Mouse (Mus musculus) T-cell, adult 2 months (primary cell): ENCODE results near the gene Ipmk.
"Not testable (repeated sequence)": the region's sequence is repeated elsewhere in the genome, so short reads cannot be mapped to it uniquely, and the experiment has no call there.

Experiments used
- DNase-seq: peaks from one replicate; pipeline ENCODE4 v3.0.0; 2022; ENCODE audit warnings: low spot score

Ipmk gene

DNA sequence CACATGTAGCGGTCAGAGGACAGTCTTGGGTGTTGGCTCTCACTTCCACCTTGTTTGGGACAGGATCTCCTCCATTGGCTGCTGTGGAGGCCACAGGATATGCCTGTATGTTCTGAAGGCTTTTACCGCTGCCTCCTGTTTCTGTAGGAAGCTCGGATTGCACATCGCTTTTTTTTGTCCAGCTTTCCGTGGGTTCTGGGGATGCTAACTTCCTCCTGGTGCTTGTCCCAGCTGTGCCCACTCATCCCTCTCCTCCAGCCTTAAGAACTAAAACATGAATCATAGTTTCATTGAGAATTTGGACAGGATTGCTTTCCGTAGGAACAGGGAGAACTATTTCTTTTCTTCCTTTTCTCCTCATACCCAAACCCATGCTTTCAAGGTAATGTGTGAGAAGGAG, 24.3 kb downstream of the Ipmk start:
- DNase-seq = no peak

DNA sequence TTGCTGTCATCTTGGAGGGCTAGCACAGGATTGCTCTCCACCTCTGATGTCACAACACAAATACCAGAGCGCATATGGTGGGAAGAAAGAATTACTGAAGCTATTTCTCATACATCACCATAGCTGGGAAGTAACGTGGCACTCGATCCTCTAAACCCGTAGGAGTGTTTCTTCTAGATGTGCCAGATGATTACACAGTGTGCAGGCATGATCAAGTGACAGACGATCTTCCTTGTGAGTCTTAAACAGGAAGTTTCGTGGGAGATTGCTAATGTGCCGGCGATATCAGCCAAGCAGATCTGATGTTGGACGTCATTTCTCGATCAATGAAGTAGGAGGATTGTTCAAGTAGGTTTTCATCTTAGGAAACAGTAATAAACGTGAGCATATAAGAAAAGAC, 26.1 kb downstream of the Ipmk start:
- DNase-seq = no peak

DNA sequence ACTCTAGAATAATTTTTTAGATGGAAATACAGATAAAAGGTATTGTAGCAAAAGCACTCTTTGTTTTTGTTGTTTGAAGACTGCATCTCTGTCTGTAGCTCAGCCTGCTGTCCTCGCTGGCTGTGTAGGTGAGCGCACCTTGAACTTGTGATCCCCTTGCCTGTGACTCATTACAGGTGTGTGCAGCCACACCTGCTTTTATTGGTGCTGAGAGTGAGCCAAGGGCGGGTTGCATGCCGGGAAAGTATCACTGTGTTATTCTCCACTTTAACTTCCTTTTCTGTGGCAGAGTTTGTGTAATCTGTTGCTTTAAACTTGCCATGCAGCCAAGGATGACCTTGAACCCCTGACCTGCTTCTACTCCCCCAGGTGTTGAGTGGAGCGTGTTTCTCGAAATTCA, 28.5 kb downstream of the Ipmk start:
- DNase-seq = no peak

DNA sequence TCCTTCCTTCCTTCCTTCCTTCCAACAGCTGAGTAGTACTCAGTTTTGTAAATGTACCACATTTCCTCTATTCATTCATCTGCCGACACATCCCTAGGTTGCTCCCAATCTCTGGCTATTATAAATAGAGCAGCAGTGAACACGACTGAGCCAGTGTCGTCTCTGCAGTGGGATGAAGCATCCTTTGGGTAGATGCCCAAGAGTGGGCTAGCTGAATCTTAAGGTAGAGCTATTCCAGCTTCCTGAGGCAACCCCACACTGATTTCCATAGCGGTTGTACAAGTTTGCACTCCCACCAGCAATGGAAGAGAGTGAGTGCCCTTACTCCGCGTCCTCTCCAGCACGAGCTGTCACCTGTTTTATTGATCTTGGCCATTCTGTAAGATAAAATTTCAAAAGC, 32.8 kb downstream of the Ipmk start:
- DNase-seq = no peak

DNA sequence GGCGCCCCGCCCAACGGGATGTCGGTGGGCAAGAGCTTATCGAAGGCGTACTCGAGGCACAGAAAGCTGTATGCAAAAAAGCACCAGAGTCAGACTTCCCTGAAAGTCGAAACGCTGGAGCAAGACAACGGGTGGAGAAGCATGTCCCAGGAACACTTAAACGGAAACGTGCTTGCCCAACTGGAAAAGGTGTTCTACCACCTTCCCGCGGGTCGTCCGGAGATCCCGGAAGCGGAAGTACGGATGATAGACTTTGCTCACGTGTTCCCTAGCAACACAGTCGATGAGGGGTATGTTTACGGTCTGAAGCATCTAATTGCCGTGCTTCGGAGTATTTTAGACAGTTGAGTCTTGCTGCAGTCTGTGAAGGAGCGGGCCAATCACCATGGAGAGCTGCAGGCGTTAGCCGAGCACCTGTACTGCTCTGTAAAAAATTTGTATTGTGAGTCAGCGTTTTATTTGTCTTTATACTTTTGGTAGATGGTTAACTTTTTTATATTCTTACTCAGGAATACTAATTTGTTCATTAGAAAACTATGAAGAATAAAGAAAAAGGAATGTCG, 34.0 kb downstream of the Ipmk start:
- no peak for DNase-seq

DNA sequence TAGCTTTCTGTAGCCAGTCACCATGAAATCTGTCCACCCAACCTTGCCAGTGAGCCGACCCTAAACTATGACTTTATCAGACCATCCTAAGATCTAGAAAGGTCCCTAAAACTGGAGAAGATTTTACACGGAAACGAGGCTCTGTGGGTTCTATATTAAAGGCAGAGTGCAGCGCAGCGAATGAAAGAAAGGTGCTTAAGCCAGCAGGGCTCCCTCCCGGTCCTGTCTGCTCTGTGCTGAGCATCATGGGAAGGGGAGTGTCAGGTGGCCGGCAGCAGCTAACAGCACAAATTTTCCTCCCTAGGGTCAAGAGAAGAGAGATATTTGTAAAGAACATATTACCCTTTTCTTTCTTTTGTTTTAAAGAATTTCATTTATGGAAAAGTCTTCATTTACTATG, 34.5 kb downstream of the Ipmk start:
- DNase-seq = no peak

DNA sequence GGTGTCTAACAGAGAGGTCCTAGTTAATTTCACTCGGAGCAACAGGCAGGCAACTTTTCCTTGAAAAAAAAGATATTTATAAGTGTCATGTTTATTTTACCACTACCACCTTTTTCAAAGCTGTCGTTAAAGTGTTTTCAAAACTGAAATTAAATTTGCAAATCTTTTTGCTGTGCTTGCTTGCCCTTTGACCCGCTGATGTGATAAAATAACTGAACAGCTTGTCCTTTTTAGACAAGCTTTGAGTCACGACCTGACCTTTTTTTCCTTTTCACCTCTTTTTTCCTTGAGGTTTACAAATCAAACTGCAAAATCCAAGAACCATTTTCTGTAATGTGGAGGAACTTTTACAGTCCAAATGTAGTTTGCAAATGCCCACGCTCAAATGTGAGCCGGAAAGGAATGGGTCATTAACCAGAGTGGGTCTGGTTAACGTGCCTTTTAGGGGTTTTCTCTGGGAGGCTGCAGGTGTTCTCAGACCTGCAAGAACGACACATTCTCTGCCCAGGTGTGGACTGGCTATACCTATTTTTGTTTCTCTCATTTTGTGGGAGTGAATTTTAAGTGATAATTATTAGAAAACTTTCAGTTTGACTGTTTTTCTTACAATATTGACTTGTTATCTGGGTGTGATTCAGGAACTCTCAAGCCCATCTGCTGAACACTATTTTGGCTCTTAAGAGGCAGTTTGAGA, 35.4 kb downstream of the Ipmk start:
- DNase-seq = no peak

DNA sequence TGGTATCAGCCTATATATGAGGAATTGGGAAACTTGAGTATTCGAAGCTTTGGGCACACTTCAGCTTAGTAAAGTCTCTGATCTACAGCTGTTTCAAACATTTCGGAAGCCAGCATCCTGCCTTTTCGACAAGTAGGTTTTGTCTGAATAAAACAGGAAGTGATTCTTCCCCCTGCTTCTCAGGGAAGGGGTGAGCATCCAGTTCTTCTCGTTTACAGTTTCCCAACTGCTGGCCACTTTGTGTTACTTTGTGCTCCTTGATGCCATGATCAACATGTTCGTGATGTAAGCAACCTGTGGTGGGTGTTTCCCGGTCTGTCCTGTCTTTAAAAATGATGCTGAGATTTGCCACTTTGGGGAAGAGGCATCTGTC, 36.0 kb downstream of the Ipmk start:
- not testable (repeated sequence) for DNase-seq

DNA sequence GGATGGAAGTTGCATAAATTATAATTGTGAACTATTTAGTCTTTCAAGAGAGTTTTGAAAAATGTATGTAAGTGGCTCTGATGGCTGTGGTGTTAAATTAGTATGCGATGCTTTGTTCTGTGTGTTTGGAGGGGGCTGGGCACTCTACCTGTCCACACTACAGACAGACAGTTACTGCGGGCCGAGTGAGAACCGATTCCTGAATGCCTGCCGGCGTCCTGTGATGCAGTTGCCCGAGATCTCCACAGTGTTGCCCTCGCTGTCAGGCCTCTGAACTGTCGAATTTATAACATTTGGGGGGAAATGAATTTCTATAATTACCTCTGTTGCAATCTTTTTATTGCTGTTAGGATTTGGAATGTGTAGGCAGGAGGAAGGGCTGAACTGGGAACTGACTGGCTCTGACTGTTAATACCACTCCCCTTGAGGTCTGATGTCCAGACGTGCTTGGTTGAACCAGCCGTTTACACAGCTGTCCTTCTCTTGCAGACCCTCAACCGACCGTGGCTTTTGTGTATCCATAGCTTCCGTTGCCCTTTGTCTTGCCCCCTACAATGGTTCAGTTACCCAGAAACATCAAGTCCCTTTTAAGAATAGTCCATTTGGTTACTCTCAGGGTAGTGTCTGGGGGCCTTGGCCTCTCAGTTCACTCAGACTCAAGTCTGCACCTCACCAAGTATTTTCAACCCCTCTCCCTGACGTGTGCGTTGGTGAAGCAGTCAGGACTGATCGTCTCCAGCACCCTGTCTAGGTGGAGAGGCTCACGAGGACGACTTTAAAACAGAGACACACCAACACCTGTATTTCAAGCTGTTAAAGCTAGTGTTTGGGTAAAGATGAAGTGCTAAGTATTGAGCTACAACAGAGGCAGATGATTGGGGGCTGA, 36.8 kb downstream of the Ipmk start:
- no peak for DNase-seq

DNA sequence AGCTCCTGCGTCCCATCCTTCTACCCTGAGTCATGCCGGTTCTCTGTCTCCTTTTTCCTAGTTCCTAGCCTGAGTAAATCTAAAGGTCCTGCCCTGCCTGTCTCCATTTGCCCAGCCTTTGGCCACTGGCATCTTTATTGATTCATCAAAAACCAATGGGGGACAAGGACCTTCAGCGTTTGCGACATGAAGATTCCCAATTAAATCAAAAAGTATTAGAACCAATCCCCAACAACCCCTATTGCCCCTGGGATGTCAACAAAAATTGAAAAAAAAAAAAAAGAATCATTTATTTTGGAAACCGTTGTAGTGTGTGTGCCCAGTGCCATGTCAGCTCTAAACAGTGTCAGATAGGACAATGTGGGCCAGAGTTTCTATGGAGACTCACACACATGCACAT, 41.7 kb downstream of the Ipmk start:
- DNase-seq = no peak

DNA sequence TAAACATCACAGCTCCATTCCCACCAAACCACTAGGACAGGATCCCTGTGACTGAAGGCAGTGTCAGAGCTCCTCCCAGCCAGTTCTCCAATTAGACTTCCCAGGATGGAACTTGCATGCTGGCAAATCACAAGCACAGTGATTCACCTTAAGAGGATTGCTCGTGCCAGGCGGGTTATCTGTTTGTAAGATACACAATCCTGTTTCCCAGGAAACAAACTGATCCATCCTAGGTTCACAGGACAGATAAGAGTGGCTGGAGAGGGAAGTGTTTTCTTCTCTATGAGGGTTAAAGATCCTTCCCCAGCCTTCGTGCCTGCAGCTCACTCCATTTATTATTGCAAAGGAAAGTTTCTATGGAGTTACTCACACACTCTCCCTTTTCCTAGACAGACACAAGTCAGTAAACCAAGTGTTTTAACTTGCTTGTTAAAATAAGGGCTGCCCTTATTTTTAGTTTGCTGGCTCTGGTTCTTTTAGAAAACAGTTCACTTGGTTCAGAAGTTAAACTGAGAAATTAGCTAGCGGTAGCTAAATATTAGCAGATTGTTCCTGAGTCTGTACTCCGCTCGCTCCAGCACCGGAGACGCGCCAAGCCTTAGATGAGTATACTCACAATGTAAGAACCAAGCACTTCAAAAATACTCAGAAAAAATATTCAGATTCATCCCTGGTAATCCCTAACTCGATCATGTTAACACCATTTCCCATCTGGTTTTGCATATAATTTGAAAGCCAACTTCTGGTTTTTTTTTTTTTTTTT, 51.0 kb downstream of the Ipmk start:
- no peak for DNase-seq

DNA sequence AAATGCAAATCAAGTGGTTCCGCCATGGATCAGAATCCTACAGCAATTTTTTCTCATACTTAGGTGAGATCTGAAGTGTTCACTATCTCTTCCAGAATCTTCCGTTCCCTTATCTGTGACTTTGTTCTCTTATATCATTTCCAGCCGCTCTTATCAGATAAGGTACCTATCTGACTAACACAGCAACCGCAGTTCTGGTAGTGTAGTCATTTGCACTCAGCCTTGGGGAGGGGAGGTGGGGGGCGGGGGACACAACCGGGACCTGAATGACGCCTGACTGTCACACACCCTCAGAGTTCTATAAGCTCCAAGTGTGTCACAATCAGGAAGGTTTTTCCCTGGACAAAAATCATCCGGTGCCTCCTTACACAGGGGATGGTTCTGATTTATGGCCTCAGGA, 51.8 kb downstream of the Ipmk start:
- DNase-seq = no peak

DNA sequence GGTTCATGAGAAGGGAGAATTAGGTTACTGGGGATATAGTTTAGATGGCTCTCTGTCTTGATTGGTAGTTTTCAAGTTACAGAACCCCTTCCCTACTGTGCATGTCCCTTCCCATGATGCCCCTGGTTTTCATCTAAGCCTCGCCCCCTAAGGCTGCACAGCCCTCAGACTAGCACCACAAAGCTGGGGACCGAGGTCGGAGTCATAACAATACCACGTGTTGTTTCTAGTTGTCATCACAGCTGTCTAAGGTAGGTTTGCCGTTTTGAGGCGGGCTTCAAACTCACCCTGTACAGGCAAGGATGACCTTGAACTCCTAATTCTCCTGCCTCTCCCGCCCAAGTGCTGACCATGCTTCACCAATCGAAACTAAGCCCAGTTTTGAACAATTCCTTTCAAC, 52.4 kb downstream of the Ipmk start:
- no peak for DNase-seq

DNA sequence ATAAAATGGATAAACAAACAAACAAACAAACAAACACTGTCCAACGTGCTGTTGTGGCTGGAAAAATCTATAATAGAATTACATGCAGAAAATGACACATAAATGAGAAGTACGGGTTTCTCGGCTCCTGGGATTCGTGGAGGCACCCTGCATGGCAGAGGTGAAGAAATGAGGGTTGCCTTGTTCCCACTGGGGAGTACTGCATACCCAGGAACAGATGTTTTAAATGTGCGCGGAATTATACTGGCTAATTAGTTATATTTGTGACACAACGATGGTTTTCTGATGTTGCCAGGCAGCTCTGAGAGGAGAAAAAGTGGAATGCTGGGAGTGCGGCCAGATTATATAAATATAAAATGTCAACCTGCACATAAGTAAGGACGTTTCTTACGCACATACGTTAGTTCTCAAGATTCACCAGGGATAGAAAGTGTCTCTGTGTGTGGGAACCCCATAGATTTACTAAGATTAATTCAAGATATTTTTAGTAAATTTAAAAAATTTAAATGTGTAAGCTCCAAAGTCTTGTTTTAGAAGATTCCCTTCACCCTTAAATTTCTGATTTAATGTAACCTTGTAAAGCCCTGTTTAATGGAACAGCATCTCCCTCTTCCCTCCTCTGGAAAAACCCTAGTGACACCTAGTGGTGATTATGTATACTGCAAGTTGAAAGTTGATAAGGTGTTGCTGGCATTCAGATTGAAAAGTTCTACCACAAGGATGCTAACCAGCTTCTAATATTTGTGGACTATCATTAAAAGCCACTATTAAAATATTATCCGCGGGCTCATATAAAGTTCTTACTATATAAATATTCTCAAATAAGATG, 53.5 kb downstream of the Ipmk start:
- peak; percentile 23 for DNase-seq

DNA sequence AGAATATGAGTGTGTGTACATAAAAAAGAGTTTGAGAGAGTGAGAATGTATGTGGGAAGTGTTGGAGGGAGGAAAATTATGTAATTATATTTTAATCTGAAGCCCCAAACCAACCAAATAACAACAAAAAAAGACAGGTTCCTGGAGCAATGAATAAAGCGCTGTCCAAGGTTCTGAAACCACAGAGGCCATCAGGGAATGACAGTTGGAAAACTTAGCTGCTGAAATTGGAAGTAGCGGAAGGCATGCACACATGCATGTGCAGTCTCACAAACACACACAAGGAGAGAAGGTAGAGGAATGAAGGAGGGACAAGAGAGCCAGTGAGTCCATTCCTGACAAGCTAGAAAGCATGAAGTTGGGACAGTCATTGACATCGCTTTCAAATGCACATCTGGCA, 56.1 kb downstream of the Ipmk start:
- DNase-seq = no peak

DNA sequence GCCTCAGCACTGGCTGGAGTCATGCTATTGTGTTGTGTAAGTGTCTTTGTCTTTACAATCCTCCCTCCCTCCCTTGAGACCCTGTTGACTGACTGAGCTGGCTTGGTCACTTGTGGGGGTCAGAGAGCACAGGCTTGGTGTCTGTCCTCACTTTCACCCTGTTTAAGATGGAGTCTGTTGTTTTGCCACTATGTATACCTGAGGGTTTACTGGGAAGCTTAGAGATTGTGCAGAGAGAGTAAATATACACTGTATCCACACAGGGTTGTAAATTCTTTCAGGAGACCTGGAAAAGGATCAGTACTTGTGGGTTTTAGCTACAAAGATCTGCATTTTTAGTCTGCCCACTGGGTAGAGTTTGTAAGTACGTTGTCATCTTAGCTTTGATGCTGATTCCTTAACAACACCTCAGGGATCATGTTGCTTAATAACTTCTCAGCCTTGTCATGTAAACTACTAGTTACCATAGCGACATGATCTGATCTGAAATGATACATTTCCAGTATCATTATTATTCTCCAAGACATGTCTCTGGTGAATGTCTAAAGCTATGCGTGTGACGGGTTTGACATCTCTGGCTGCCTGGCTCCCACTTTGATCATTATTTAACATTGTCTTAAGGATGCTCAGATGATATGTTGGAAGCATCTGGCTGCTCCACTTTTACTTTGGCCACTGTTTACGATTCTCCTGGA, 58.1 kb downstream of the Ipmk start:
- no peak for DNase-seq

DNA sequence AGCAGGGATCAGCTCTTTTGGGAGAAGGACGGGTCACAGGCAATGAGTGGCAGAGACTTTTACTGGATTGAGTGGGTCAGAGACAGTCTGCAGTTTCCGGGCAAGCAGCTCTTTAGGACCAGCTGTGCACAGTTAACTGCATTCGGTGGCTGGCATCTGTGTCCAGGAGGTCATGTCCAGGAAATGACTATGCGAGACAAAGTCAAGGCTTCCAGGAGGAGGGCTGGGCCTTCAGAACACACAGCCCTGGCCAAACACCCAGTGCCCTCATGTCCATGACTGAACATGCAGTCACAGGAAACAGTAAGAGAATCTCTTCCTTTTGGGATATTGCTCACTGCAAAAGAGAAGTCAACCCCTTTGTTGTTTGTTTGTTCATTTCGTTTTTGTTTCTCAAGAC, 62.4 kb downstream of the Ipmk start:
- no peak for DNase-seq

DNA sequence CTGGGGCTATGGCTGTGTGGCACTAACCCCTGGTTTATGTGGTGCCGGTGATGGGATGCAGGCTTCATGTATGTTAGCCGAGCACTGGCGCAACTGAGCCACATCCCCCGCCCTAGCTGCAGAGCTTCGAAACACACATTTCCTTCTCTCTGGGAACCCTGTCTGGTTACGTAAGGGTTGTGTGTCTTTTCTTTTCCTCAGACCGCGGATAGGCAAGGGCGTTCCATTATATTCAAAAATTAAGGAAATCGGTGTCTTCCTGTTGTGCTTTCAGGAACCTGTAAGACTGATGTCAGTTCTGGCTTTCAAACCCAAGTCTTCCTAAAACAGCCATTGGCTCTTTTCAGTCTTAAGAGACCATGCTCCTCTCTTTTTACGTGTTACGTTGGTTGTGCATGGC, 65.8 kb downstream of the Ipmk start:
- DNase-seq = no peak

DNA sequence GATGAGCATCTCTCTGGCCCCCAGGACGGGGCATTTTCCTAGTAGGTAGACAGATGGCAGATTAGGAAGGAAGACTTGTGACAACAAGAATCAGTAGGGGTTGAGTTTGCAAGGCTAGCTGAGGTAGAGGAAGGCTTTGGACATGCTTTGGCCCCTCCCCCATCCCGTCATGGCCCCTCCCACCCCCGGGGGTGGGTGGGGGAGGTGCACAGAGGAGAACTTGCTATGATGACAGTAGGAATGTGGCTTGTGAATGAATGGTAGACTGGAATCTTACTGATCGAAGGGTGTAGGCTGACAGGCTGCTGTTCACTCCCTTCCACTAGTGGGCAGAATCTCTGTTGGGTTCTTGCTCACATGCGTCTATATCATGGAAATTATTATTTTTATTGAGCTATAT, 74.0 kb downstream of the Ipmk start:
- no peak for DNase-seq

DNA sequence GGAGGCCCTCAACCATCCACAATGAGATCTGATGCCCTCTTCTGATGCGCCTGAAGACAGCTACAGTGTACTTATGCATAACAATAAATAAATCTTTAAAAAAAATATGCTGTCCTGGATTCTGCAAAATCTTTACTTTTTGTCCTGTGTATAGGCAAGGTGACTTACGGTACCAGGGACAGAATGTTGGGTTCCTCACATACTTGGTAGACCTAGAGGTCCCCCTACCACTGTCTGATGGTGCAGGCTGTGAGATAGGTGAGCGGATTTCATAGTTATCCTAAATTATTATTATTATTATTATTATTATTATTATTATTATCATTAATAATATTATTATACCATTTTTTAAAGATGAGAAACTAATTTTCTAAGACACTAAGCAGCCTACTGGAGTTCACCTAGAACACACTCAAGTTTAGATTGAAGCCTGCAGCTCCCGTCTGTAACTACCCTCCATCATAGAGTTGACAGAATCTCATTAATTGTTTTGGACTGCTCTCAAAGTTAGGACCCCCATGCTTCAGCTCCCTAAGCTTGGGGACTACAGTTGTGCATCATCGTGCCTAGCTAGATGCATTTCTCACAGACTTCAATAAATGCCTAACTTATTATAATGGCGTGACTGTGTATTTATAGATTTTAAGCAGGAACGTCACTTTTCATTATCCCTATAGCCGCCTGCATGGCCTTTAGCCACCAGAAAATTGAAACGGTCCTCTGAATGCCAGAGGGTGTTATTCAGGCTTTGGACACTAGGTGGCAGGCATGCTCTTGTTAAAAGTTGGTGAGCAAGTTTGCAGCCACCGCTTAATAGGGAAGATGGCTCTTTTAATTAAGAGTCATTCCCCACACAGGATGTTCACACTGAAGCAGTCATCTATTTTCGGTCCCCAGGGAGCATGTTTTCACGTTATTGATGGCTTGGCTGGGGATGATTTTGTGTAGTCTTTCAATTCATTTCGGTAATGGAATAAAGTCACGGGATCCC, 74.8 kb downstream of the Ipmk start:
- peak; percentile 8 for DNase-seq
